Mouse (Mus musculus): Measurements from ENCODE around the gene Nos1ap.

- TF ChIP-seq EP300 (optimal IDR thresholded peaks at IDR 0.05) (no peak), CTCF (IDR thresholded peaks at IDR 0.05; ENCODE audit: low read depth) (no peak)
Observed at GRCm38 (mm10) chr1:170539507-170539906, 50.2 kb downstream of the Nos1ap start.
